Mouse (Mus musculus) midbrain, postnatal 0 days (tissue): ENCODE results near the gene Cyp2b9. TPM values are rescaled to one million over a fixed set of nuclear protein-coding genes. Genes with fewer than 3 reads are reported as not detected.
"Not testable (repeated sequence)": the region's sequence is repeated elsewhere in the genome, so short reads cannot be mapped to it uniquely, and the experiment has no call there.

ENCODE experiments used
- ATAC-seq: fragments of 200-750 bp; cut with Nextera tagmentation; 2 replicates; pipeline ENCODE4 v1.8.0; 2017; ENCODE audit warnings: moderate number of reproducible peaks, mild to moderate bottlenecking, moderate TSS enrichment, moderate library complexity; ENCODE audit not compliant: low FRiP score
- DNase-seq: peaks from one replicate; pipeline ENCODE4 v3.0.0-alpha.2; 2015; ENCODE audit warnings: low spot score
- H3K27ac ChIP-seq: fragments of 300-500 bp; sonication (generic); 2 replicates; pipeline ENCODE4 v1.5.1; 2014; ENCODE audit warnings: low read depth, mild to moderate bottlenecking, low read length, mixed read lengths
- H3K27me3 ChIP-seq: fragments of 300-500 bp; sonication (generic); 2 replicates; pipeline ENCODE4 v1.6.1; 2014; ENCODE audit warnings: low read length, control low read depth, mixed read lengths; ENCODE audit not compliant: insufficient read depth
- H3K36me3 ChIP-seq: fragments of 300-500 bp; sonication (generic); 2 replicates; pipeline ENCODE4 v1.6.1; 2014; ENCODE audit warnings: low read length, control low read depth, mixed read lengths; ENCODE audit not compliant: insufficient read depth
- H3K4me1 ChIP-seq: fragments of 300-500 bp; sonication (generic); 2 replicates; pipeline ENCODE4 v1.6.1; 2014; ENCODE audit warnings: mild to moderate bottlenecking, control low read depth, antibody characterized with exemption, low read length, mixed read lengths; ENCODE audit not compliant: insufficient read depth
- H3K4me2 ChIP-seq: fragments of 300-500 bp; sonication (generic); 2 replicates; pipeline ENCODE4 v1.6.1; 2014; ENCODE audit warnings: low read depth, mild to moderate bottlenecking, low read length, mixed read lengths; ENCODE audit not compliant: poor library complexity, severe bottlenecking
- H3K4me3 ChIP-seq: fragments of 300-500 bp; sonication (generic); 2 replicates; pipeline ENCODE4 v1.5.1; 2014; ENCODE audit warnings: low read depth, mild to moderate bottlenecking, low read length, moderate library complexity
- H3K9ac ChIP-seq: fragments of 300-500 bp; sonication (generic); replicated peaks from 2 replicates; pipeline ENCODE4 v1.6.1; 2014; ENCODE audit warnings: mild to moderate bottlenecking, low read length, moderate library complexity, mixed read lengths; ENCODE audit not compliant: poor library complexity, severe bottlenecking
- H3K9me3 ChIP-seq: fragments of 300-500 bp; sonication (generic); 2 replicates; pipeline ENCODE4 v1.6.1; 2016; ENCODE audit warnings: low read length, control low read depth
- CTCF ChIP-seq: IDR thresholded peaks from 2 replicates; pipeline ENCODE4 v1.5.1; 2016; ENCODE audit warnings: antibody characterized with exemption, mild to moderate bottlenecking
- WGBS: fragments of 180-500 bp; shearing (Covaris S2); extraction: QIAGEN DNeasy Blood & Tissue Kit; methylation state at CpG from one replicate; pipeline ENCODE4 v1.1.7; 2014; 5-methylcytosine and 5-hydroxymethylcytosine counted together
- polyA plus RNA-seq: library from polyadenylated mRNA; unstranded; fragments of >200 nt; fragmentation: Nextera tagmentation; extraction: Ambion mirVana; gene quantifications from 2 replicates; pipeline ENCODE4 v1.2.1, GENCODE M21; 2015
- total RNA-seq: library from RNA; depleted of rRNA; stranded (reverse); fragments of >200 nt; gene quantifications from 2 replicates; pipeline ENCODE4 v1.2.3, GENCODE M21; 2014; rRNA removed

Gene Cyp2b9
- total RNA-seq (not detected in 2 replicates), polyA plus RNA-seq (not detected in 2 replicates)

- not testable (repeated sequence) for H3K4me2 ChIP-seq, DNase-seq, ATAC-seq, H3K27ac ChIP-seq, H3K27me3 ChIP-seq, H3K9me3 ChIP-seq, H3K9ac ChIP-seq, H3K36me3 ChIP-seq, H3K4me3 ChIP-seq, H3K4me1 ChIP-seq
- 64% methylated on average over 2 of the region's 3 CpGs for WGBS
These were observed at the start of gene Cyp2b9 for GRCm38 (mm10) chr7:26173111-26173510. Gene Cyp2b9 (plus strand): TSS chr7:26173411.

GRCm38 (mm10) chr7:26139623-26140022 is 33.6 kb upstream of the Cyp2b9 start:
- not testable (repeated sequence) for DNase-seq, H3K9me3 ChIP-seq, ATAC-seq, H3K4me1 ChIP-seq, H3K27me3 ChIP-seq, H3K4me2 ChIP-seq, H3K9ac ChIP-seq, H3K27ac ChIP-seq, H3K4me3 ChIP-seq, H3K36me3 ChIP-seq
- WGBS, result no CpG with 5 or more reads among the region's 2 CpGs

- H3K9me3 ChIP-seq, H3K4me2 ChIP-seq, H3K9ac ChIP-seq, H3K27me3 ChIP-seq, H3K4me1 ChIP-seq, H3K36me3 ChIP-seq, ATAC-seq, H3K4me3 ChIP-seq, DNase-seq, H3K27ac ChIP-seq: not testable (repeated sequence)
- WGBS, result 46% methylated on average over 1 of the region's 3 CpGs
These were observed 29.6 kb upstream of the Cyp2b9 start for GRCm38 (mm10) chr7:26143657-26144056.

- not testable (repeated sequence) for ATAC-seq, H3K27me3 ChIP-seq
These were observed 4.3 kb upstream of the Cyp2b9 start for GRCm38 (mm10) chr7:26168765-26169536.

GRCm38 (mm10) chr7:26201083-26201482 is 27.9 kb downstream of the Cyp2b9 start:
- H3K9me3 ChIP-seq, result peaks cover 16% of the 10 kb centered on the region; the same call in 1 of the 2 replicates
- no peaks in the 10 kb centered on the region for H3K4me1 ChIP-seq
- H3K27me3 ChIP-seq, result no peaks in the 10 kb centered on the region
- ATAC-seq (no peak), DNase-seq (no peak)
- H3K9ac ChIP-seq, result no peak overlapping the region
- no peak overlapping the region for H3K4me3 ChIP-seq
- no peak overlapping the region for H3K4me2 ChIP-seq
- no peak for TF ChIP-seq CTCF
- H3K27ac ChIP-seq, result no peak overlapping the region
- H3K36me3 ChIP-seq, result no peaks in the 10 kb centered on the region
- WGBS, result 25% methylated on average over 2 of the region's 2 CpGs

More at GRCm38 (mm10) chr7:26168765-26169536, 4.3 kb upstream of the Cyp2b9 start:
- not testable (repeated sequence) for H3K9me3 ChIP-seq, H3K27ac ChIP-seq, DNase-seq, H3K4me3 ChIP-seq, H3K9ac ChIP-seq, H3K4me2 ChIP-seq, H3K4me1 ChIP-seq, H3K36me3 ChIP-seq
- 60% methylated on average over 2 of the region's 3 CpGs for WGBS

GRCm38 (mm10) chr7:26260034-26260433 is 86.8 kb downstream of the Cyp2b9 start, which contains the start of gene Vmn1r184:
Gene Vmn1r184 (plus strand): TSS chr7:26260334.
- ATAC-seq, DNase-seq: not testable (repeated sequence)

More at GRCm38 (mm10) chr7:26260034-26260433, 86.8 kb downstream of the Cyp2b9 start, which contains the start of gene Vmn1r184:
- not testable (repeated sequence) for H3K27ac ChIP-seq, H3K27me3 ChIP-seq, H3K36me3 ChIP-seq, H3K9ac ChIP-seq, H3K4me3 ChIP-seq, H3K4me2 ChIP-seq, H3K4me1 ChIP-seq, H3K9me3 ChIP-seq
- 80% methylated on average over 1 of the region's 1 CpGs for WGBS

Other genes starting within 250 kb of the Cyp2b9 start
- not detected in 2 replicates for gene Cyp2b13, start 111.9 kb upstream of the Cyp2b9 start, total RNA-seq
- gene Cyp2b13, start 111.9 kb upstream of the Cyp2b9 start, polyA plus RNA-seq, result not detected in 2 replicates
- not detected in 2 replicates for gene Vmn1r184, start 86.9 kb downstream of the Cyp2b9 start, total RNA-seq
- not detected in 2 replicates for gene Vmn1r184, start 86.9 kb downstream of the Cyp2b9 start, polyA plus RNA-seq
- not detected in 2 replicates for gene Cyp2a4, start 133.8 kb downstream of the Cyp2b9 start, total RNA-seq
- not detected in 2 replicates for gene Cyp2a4, start 133.8 kb downstream of the Cyp2b9 start, polyA plus RNA-seq
- not detected in 2 replicates for gene Nlrp9c, start 230.3 kb downstream of the Cyp2b9 start, total RNA-seq
- gene Nlrp9c, start 230.3 kb downstream of the Cyp2b9 start, polyA plus RNA-seq, result not detected in 2 replicates